Mouse (Mus musculus) c-Kit-positive CD71-positive TER-119-negative erythroid progenitor cells, embryonic 14.5 days (primary cell): ENCODE measurements around the gene Zfp598.
"Not testable (repeated sequence)": the region's sequence is repeated elsewhere in the genome, so short reads cannot be mapped to it uniquely, and the experiment has no call there.

Experiments
- DNase-seq: peaks from one replicate; pipeline ENCODE4 v3.0.0-alpha.2; 2013; ENCODE audit warnings: low read depth

Zfp598 gene

DNA sequence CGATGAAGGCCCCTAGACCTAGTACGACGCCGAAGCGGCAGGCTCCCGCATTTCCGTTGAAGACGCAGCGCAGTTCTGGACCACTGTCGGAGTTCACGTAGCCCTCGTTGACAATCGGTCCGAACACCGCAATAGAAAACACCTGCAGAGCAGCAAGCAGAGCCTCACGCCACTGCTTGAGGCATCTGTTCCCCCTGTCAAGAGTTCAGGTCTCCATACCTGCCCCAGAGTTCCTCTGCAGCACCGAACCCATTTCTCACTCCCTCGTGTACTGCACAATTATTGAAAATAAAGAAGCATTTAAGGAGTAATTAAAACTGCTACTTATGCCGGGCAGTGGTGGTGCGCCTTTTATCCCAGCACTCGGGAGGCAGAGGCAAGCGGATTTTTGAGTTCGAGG, 18.1 kb downstream of the Zfp598 start:
- no peak for DNase-seq

DNA sequence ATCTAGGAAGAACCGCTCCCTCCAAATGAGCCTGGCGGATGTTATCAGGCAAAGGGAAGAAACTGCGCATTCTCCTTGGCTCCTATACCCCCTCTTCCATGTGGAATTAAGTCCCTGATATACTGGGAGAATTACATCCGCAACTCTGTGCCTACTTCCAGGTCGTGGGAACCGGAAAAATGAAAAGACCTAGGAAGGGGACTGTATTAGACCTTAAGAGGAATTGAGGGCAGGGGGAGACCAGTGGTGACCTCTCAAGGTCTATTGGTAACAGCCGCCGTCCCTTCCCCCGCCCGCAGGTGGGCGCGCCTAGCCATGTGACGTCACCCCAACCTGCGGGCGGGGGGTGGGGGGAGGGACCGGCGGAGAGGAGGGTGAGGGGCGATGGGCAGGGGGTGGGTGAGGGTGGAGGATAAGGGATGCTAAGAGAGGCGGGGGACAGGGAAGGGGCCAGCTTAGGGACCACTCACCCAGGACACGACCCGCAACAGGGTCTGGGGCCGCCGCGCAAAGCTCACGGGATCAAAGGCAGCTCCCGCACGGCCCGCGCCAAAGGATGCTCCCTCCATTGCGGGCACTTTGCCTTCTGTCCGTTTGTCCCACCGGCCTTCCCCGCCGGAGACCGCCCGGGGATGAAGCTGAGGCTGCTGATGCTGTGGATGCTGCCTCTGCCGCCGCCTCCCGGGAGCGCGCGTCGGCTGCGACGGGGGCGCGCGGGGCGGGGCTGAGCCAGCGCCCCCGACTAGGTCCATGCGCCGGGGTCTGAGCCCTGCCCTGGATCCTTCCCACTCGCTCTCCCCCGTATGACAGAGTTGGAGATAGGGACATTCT, 20.0 kb downstream of the Zfp598 start, which contains the start of gene Syngr3:
Gene Syngr3 (minus strand): TSS at position 705 of the 831 bp plus-strand sequence.
- no peak for DNase-seq

DNA sequence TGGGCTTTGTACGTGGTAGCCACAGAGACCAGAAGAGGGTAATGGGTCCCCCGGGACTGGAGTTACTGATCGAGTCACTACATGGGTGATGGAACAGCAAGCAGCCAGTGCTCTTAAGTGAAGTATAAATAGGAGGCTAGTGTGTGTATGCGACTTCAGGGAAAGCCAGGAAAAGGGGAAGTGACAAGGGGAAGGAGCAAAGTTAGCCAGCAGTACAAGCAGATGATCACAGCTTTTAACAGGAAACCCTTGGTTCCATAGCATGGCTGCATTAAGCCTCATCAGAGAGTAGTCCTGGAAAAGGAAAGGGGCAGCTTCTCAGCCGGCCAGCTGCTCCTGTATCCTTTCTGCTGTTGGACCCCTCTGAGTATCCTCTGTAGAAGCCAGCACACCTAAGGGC, 22.9 kb downstream of the Zfp598 start:
- no peak for DNase-seq

DNA sequence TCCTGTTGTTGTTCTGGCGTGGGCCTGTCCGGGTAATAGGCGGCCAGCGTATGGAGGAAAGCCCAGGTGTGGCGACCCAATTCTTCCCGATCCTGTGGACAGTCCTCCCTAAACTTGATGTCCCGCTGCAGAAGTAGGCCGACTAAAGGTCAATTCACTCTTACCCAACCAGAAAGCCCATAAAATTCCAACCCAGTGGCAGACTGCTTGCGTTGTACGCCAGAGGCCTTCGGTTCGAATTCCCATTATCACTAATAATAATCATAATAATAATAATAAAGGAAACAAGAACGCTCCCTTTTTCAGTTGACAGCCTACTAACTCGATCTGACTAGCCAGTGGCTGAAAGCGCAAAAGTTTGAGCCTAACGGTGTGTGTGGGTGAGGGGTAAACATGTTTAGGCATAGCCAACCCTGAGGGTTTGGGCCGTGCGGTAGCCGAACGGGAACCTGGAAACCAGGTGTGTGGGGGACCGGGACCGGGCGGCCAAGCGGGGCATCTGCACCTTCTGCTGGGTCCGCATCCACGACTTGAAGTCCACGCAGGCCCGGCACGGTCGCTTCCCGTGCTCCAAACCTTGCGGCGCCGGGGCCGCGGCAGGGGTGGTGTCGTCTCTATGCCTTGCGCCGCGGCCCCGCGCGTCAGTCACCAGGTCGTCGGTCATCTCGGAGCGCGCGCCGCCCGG, 26.0 kb downstream of the Zfp598 start:
- no peak for DNase-seq

DNA sequence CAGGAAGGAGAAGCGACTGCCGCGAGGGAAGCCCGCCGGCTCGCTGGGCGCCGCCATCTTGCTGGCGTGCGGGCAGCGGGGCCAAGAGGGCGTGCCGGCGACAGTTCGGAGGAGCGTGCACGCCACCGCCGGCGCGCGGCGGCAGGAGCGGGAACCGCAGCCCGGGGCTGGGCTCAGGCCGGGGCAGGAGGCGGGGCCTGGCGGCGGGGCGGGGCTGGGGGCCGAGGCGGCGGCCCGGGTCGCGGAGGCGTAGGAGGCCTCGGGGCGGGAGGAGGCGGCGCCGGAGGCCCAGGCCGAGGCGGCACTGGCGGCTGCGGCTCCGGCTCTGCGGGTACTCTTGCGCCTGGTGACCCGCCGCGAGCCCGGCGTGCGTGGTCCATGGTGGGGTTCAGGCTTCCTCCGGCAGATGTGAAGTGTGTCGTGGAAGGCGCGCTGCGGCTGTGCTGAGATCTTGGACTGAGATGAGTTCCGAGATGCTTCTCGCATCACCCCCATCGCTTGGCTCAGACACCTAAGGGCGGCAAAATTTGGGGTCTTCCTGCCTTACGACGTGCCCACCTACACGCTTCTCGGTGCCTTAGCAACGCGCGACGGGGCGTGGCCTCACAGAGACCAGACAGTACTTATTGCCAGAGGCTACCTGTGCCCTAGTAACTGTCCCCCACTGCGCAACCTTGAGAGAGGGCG, 26.7 kb downstream of the Zfp598 start, which contains the start of the genes Gfer and Noxo1:
Gene Gfer (minus strand): TSS at position 146 of the 687 bp plus-strand sequence.
Gene Noxo1 (plus strand): TSS at position 224 of the 687 bp plus-strand sequence.
- DNase-seq: peak; percentile 72

DNA sequence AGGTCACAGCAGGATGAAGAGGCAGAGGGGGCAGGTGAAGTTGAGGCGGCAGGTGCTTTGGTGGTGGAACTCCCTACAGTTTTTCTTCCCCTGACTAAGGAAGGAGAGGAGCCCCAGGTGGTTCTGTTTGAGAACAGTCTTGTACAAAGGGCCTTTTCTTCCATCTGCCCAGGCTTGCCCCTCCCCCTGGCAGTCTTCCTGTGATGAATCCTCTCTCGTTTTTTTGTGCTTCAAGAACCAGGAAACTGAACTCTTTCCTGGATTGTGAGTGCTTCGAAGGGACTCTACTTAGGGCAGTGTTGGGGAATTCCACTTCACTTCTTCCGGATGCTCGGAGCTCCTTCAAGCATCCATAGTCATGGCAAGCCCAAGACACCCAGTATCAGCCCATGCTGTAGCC, 28.5 kb downstream of the Zfp598 start:
- DNase-seq: no peak

DNA sequence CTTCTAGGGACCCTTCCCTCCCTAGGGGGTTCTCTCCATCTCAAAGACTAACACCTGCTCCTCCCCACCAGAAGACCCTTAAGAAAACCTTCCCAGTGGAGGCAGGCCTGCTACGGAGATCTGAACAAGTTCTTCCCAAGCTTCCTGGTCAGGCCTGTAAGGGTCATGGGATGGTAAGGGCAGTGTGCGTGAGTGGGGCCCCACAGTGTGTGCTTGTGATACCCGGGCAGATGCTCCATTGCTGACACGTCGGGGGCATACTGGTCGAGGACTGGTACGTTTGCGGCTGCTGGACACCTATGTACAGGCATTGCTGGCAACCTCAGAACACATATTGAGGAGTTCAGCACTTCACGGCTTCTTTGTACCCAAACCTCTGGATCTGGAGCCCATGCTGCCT, 29.2 kb downstream of the Zfp598 start:
- no peak for DNase-seq

DNA sequence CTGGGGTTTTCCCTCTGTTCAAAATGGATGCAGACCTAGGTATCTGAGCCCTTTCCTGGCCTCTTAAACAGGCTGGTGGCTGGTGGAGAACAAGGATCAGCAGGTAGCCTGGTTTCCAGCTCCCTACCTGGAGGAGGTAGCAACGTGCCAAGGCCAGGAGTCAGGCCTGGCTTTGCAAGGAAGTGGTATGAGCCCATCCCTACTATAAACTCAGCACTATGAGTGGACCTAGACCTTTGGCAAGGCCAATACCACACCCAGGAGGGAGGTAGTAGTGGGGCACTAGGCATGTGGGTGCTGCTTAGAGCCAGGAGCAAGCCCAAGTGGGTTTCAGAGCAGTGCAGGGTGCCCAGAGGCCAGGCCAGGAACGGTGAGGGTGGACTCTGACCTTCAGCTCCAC, 30.0 kb downstream of the Zfp598 start:
- DNase-seq: no peak

DNA sequence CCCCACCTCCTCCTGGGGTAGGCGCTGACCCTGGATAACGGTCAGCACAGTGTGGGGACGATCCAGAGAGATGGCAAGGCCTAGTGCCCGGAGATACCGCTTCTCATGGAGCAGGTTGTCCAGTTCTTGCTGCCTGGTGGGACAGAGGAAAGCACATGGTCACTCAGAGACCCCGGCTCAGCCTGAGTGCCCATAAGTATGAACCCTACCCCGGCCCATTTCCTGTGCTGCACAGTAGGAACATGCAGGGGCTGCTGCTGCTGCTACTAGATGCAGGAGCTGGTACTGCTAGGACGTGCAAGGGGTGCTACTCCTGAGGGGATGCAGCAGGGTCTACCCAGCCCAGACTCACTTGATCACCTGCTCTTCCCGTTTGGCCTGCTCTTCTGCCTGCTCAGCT, 31.8 kb downstream of the Zfp598 start:
- DNase-seq: no peak

DNA sequence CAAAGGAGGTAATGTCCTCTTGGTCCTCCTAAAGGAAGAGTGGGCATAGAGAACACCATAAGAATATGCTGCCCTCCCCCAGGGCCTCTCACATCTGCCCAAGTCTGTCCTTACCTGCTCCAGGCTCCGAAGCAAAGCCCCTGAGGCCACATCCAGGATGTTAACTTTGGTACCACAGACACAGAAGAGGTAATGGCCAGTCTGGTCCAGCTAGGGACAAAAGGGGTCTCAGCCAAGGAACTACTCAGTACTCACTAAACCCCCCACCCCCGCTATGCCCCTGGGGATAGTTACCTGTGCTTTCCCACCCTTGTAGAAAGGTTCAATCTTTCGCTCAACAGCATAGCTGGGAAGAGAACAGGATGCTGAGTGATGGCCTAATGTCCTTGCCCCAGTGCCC, 36.3 kb downstream of the Zfp598 start:
- DNase-seq: no peak

DNA sequence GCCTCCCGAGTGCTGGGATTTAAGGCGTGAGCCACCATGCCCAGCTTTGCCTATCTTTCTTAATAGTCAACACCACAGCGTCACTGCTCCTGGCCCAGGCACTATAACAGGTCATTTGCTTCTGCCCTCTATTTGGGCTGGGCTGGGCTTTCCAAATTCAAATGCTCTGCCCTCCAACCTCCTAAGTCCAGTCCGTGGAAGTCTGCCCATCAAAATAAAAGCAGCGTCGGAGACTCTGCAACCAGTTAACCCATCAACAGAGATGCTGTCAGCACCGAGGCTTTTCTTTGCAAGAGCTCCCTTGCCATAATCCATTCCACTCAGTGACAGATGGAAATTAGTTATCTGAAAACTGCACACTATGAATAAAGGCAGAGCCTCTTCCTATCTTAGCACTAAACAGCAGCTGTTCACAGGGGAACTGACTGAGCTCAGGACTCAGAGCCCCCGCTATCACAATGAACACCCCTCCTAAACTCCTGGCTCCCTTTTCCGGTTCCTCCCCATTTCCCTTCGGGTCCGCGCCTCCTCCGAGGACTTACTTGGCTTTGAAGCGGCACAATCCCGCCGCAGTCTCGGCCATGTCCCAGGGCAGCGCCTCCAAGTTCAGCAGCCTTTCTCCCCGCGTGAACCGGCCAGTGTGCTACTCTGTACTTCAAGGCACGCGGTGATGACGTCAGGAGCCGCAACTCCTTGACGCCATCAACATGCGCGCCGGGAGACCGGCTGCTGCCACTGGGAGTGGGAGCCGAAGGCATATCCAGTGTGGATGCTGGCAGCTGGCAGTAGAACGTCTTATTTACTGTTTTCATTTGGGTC, 37.7 kb downstream of the Zfp598 start, which contains the start of gene Tbl3:
Gene Tbl3 (minus strand): TSS at position 679 of the 819 bp plus-strand sequence.
- peak; percentile 92 for DNase-seq

DNA sequence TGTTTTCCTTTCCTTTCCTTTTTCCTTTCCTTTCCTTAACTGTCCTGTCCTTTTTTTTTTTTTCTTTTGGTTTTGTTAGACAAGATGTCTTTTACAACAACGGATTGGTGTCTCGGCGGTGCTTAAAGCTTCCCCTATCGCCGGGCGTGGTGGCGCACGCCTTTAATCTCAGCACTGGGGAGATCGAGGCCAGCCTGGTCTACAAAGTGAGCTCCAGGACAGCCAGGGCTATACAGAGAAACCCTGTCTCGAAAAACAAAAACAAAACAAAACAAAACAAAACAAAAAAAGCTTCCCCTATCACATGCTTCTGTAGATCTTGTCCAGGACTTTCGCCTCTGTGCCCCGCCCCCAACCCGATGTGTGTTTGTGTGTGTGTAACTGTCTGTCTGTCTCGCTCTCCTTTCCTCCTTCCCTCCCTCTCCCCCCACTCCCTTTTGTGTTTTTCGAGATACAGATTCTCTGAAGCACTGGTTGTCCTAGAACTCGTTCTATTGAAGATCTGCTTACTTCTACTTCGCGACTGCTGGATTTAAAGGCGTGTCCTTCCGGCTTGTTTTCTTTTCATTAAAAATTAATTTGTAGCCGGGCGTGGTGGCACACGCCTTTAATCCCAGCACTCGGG, 38.4 kb downstream of the Zfp598 start:
- no peak for DNase-seq

DNA sequence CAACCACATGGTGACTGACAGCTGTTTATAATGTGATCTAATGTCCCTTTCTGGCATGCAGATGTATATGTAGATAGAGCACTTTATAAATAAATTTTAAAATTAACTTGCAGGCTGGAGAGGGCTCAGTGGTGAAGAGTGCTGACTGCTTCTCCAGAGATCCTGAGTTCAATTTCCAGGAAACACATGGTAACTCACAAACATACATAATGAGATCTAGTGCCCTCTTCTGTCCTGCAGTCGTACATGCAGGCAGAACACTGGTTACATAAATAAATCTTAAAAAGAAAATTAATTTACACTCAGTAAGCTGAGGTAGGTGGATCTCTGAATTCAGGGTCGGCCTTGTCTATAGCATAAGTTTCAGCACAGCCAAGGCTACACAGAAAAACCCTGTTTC, 39.2 kb downstream of the Zfp598 start:
- DNase-seq: no peak

DNA sequence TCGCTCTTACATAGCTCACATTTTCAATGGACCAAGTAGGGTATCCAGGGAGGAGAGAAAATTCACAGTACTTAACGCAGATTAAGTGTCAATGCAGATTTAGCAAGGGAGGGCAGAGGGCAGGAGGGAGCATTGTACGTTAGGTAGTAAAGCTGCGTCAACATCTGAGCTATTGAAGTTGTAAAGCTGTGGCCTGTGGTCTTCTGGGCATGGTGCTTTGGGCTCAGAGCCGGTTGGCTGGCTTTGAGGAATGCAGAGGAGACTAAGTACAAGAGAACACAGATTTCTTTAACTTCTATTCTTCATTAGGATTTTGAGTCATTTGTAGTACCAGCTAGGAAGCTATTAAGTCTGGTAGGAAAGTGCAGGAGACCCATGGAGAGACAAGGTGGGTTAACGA, 46.1 kb downstream of the Zfp598 start:
- DNase-seq: no peak

DNA sequence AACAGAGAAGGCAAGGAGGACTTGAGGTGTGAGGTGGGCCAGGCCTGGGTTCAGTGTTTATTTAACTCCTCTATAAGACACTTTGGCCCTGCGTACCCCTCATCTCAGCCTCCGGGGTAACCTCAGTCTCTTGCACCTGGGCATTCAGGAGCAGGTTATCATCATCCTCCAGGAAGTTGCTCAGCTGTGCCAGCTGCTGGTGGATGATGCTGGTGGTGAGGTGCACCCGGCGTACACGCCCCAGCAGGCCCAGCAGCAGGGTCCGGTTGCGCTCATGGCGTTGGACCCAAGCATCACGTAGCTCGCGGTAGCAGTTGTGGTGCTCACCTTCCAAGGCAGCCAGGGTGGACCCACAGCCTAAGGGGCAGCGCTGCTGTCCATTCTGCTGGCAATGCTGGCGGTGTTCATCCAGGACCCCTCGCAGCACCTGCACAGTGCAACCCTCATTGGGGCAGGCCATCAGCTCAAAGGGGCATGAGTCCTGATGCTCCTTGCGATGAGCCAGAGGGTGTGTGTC, 46.7 kb downstream of the Zfp598 start:
- DNase-seq: no peak

DNA sequence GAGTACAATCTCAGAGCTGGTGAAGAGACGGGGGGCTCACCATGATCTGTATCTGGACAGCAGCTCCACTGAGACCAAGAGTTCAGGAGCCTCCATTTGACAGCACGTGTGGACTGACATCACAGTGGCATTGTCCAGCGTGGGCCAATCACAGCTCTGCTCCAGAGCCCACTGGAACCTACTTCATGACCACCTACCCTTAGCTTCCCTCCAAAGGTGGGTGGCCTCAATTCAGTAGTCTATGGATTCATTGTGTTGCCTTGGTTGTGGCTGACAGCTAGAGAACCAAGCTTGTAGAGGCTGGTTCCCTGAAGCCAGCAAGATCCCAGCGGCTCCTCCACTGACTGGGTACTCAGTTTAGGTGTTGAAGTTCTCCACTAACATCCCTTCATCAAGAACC, 48.5 kb downstream of the Zfp598 start, which contains the start of the genes Rnf151 and Rps2:
Gene Rnf151 (minus strand): TSS at position 121 of the 400 bp plus-strand sequence.
Gene Rps2 (plus strand): TSS at position 174 of the 400 bp plus-strand sequence.
- no peak for DNase-seq

DNA sequence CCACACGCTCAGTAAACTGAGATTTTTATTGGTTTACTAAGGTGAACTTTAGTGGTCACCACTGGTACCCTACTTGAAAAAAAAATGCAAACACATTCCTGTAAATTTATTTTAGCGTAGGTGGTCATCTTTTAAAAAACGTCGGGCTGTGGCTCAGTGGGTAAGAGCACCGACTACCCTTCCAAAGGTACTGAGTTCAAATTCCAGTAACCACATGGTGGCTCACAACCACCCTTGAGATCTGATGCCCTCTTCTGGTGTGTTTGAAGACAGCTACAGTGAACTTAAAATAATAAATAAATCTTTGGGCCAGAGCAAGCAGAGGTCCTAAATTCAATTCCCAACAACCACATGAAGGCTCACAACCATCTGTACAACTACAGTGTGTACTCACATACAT, 49.5 kb downstream of the Zfp598 start:
- DNase-seq: not testable (repeated sequence)

DNA sequence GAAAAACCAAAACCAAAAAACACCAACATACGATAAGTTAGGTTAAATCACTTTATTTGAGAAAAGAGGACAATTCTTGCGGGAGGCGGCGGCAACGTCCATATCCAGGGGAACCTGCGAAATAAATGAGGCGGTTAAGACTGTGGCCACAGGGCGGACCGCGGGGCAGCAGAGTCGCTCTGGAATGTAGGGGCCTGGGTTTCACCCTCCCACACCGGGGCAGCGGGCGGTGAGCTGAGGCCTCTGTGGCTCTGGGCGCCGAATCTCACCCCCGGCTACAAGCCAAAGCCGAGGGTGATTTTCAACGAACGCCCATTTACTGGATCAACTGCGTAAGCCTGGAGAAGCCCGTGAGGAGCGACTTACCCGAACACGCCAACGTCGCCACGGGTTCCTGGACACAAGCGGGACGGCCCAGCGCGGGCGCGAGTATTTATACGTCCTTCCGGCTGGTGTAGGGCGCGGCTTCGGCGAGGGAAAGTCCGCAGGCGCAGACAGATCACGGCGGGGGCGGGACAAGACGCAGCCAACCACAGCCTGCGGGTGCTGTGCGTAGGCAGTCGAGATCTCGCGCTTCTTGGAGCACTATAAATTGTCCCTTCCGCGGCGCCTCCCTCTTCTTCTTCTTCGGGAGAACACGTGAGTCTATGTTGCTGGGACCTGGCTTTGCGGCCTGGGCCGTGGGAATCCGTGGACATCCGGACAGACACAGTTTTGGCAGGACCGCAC, 50.2 kb downstream of the Zfp598 start:
- peak; percentile 95 for DNase-seq

DNA sequence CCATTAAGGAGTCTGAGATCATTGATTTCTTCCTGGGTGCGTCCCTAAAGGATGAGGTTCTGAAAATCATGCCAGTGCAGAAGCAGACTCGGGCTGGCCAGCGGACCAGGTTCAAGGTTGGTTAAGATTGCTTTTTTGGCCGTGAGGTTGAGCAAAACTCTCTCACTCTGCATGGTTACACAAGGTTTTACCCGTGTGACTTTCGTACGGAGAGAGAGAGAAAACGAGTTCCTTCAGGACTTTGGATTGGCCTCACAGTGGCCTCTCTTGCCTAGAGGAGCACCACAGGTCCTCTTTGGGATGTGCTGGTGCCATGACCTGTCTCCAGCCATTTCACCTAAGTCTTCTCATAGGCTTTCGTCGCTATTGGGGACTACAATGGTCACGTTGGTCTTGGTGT, 51.1 kb downstream of the Zfp598 start:
- DNase-seq: not testable (repeated sequence)

DNA sequence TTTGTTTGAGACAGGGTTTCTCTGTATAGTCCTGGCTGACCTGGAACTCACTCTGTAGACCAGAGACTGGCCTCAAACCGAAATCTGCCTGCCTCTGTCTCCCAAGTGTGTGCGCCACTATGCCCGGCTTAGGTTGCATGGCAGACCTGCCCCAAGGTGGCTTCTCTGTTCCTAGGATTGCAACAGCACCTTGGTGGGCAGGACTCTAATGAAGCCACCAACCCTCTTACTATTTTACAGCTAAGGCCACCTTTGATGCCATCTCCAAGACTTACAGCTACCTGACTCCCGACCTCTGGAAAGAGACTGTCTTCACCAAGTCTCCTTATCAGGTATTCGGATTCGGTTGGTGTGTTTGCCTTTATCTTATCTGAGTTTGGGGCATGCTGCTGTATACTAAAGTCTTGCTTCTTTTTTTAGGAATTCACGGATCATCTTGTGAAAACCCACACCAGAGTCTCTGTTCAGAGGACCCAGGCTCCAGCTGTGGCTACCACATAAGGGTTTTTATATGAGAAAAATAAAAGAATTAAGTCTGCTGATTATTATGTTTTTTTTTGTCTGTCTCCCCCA, 52.0 kb downstream of the Zfp598 start:
- not testable (repeated sequence) for DNase-seq
